Mouse (Mus musculus) liver, embryonic 12.5 days (tissue): ENCODE measurements around the gene Prcp. TPM values are rescaled to one million over a fixed set of nuclear protein-coding genes. Genes with fewer than 3 reads are reported as not detected.

Experiments
- ATAC-seq: fragments of 200-750 bp; cut with Nextera tagmentation; 2 replicates; pipeline ENCODE4 v1.8.0; 2017; ENCODE audit warnings: moderate number of reproducible peaks, mild to moderate bottlenecking, moderate library complexity
- H3K27ac ChIP-seq: fragments of 300-500 bp; sonication (generic); 2 replicates; pipeline ENCODE4 v1.5.1; 2016; ENCODE audit warnings: mild to moderate bottlenecking
- H3K27me3 ChIP-seq: fragments of 300-500 bp; sonication (generic); replicated peaks from 2 replicates; pipeline ENCODE4 v1.6.1; 2016; ENCODE audit warnings: mild to moderate bottlenecking, moderate library complexity
- H3K36me3 ChIP-seq: fragments of 300-500 bp; sonication (generic); 2 replicates; pipeline ENCODE4 v1.6.1; 2016; ENCODE audit warnings: mild to moderate bottlenecking, moderate library complexity
- H3K4me1 ChIP-seq: fragments of 300-500 bp; sonication (generic); 2 replicates; pipeline ENCODE4 v1.6.1; 2016
- H3K4me2 ChIP-seq: fragments of 300-500 bp; sonication (generic); 2 replicates; pipeline ENCODE4 v1.6.1; 2016; ENCODE audit warnings: mild to moderate bottlenecking, moderate library complexity
- H3K4me3 ChIP-seq: fragments of 300-500 bp; sonication (generic); 2 replicates; pipeline ENCODE4 v1.5.1; 2016; ENCODE audit warnings: mild to moderate bottlenecking, moderate library complexity
- H3K9ac ChIP-seq: fragments of 300-500 bp; sonication (generic); 2 replicates; pipeline ENCODE4 v1.6.1; 2016; ENCODE audit warnings: mild to moderate bottlenecking, moderate library complexity
- H3K9me3 ChIP-seq: fragments of 300-500 bp; sonication (generic); replicated peaks from 2 replicates; pipeline ENCODE4 v1.6.1; 2016; ENCODE audit warnings: mild to moderate bottlenecking, moderate library complexity
- WGBS: fragments of 180-500 bp; shearing (Covaris S2); methylation state at CpG from one replicate; pipeline ENCODE4 v1.1.7; 2016; ENCODE audit not compliant: insufficient replicate concordance; 5-methylcytosine and 5-hydroxymethylcytosine counted together
- polyA plus RNA-seq: library from polyadenylated mRNA; unstranded; fragments of >200 nt; fragmentation: Nextera tagmentation; extraction: Ambion mirVana; gene quantifications from 2 replicates; pipeline ENCODE4 v1.2.1, GENCODE M21; 2016

Prcp gene
- polyA plus RNA-seq: 18.2 and 20.0 TPM in 2 replicates

DNA sequence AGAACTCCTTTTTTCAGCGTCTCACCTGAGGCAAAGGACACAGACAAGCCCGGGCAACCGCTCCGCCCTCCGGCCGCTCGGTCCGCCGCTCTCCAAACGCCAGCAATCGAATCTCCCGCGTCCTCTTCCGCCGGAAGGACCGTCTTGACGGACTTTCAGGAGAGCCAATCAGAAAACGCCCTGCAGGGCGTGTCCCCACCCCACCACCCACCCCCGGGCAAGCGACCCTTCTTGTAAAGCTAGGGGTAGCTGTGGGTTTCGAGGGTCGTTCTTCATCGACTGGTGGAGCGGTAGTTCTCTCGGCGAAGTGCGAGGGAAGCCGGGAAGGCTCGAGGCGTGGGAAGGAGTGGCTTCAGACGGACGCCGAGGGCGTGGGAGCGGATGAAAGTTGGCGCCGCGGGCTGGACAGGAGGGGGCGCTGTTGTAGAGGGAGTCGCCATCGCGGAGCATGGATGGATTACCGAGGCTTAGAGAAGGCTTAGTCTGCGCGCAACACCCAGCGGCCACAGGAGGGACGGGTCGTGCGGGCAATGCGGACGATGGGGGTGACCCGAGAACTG lies at the start of gene Prcp, which contains the start of gene Ddias:
Gene Prcp, plus strand, starts transcription at position 355 of the 560 bp plus-strand sequence.
Gene Ddias, minus strand, starts transcription at position 132 of the 560 bp plus-strand sequence.
- ATAC-seq: peak; percentile 75
- under 1% methylated on average over 53 of the region's 53 CpGs for WGBS

GRCm38 (mm10) chr7:92826248-92826647 lies 48.0 kb upstream of the Prcp start:
- Histone ChIP-seq H3K9ac (no peak overlapping the region), H3K36me3 (no peaks in the 10 kb centered on the region), H3K4me3 (no peak overlapping the region), H3K27me3 (no peaks in the 10 kb centered on the region), H3K9me3 (no peaks in the 10 kb centered on the region), H3K4me1 (no peaks in the 10 kb centered on the region), H3K27ac (no peak overlapping the region), H3K4me2 (no peak overlapping the region)
- 84% methylated on average over 3 of the region's 3 CpGs for WGBS
- no peak for ATAC-seq

More for the DNA sequence above, at the start of gene Prcp, which contains the start of gene Ddias:
- Histone ChIP-seq H3K36me3 (peaks cover 19% of the 10 kb centered on the region), H3K9me3 (no peaks in the 10 kb centered on the region), H3K4me2 (peak within 1 kb of the TSS; percentile 86), H3K9ac (peak within 1 kb of the TSS; percentile 89), H3K27me3 (no peaks in the 10 kb centered on the region), H3K4me1 (peaks cover 58% of the 10 kb centered on the region), H3K4me3 (peak within 1 kb of the TSS; percentile 70), H3K27ac (peak within 1 kb of the TSS; percentile 98)

GRCm38 (mm10) chr7:92827981-92828380 lies 46.3 kb upstream of the Prcp start:
- no peak for ATAC-seq
- no peaks in the 10 kb centered on the region for H3K36me3 ChIP-seq
- WGBS: 56% methylated on average over 3 of the region's 3 CpGs
- no peaks in the 10 kb centered on the region for H3K9me3 ChIP-seq
- H3K27ac ChIP-seq: no peak overlapping the region
- no peak overlapping the region for H3K9ac ChIP-seq
- no peaks in the 10 kb centered on the region for H3K27me3 ChIP-seq
- no peaks in the 10 kb centered on the region for H3K4me1 ChIP-seq
- H3K4me3 ChIP-seq: no peak overlapping the region
- no peak overlapping the region for H3K4me2 ChIP-seq

DNA sequence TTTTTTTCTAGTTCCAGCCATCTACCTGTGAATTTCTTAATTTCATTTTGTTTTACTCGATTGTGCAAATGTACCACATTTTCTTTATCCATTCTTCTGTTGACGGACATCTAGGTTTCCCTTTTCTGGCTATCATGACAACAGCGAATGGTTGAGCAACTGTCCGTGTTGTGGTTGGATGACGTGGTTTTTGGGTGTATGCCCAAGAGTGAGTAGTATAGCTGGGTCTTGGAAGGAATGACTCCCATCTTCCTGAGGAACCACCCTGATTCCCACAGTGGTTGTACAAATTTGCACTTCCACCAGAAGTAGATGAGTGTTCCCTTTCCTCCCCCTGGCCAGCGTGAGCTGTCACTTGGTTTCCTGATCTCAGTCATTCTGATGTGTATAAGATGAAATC lies 41.9 kb upstream of the Prcp start:
- 62% methylated on average over 6 of the region's 6 CpGs for WGBS
- Histone ChIP-seq H3K9ac (no peak overlapping the region), H3K27me3 (no peaks in the 10 kb centered on the region), H3K4me2 (no peak overlapping the region), H3K36me3 (no peaks in the 10 kb centered on the region), H3K27ac (no peak overlapping the region), H3K4me3 (no peak overlapping the region), H3K4me1 (no peaks in the 10 kb centered on the region), H3K9me3 (no peaks in the 10 kb centered on the region)
- ATAC-seq: no peak

DNA sequence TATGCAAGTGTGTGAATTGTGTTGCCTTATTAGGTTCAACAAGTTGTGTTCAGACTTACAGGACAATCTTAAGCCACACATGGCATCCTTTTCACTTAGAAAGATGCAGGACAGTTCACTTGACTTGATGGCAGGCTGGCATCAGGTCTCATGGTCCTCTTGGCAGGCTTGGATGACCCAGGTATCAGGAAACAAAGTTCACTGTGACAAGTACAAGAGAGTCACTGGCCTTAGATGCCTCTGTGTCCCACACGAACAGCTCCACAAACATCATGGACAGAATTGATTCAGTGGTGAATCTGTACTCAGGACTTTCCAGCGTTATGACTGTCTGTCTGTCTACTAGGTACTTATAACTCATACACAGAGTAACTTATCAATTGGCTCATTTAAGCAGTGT lies 39.9 kb upstream of the Prcp start:
- 71% methylated on average over 2 of the region's 2 CpGs for WGBS
- H3K27me3 ChIP-seq: no peaks in the 10 kb centered on the region
- no peak for ATAC-seq

DNA sequence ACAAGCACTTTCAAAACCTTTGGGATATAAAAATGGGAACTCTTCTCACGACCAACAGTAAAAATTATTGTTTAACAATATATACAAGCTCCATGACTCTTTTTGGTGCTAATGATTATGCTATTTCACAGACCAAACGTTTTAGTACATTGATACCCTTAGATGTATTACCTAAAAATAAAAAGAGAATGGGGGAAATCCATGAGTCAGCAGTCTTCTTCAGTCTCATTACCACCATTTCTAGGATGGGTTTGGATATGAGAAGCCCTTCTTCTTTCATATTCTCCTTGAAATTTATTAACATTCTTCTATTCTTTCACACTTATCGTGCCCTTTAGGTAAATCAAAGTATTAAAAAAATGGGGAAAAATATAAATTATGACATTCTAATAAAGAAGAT lies 37.8 kb upstream of the Prcp start:
- 55% methylated on average over 3 of the region's 3 CpGs for WGBS
- no peak for ATAC-seq
- H3K27ac ChIP-seq: no peak overlapping the region
- H3K4me2 ChIP-seq: no peak overlapping the region
- no peaks in the 10 kb centered on the region for H3K36me3 ChIP-seq
- H3K4me1 ChIP-seq: no peaks in the 10 kb centered on the region
- H3K27me3 ChIP-seq: no peaks in the 10 kb centered on the region
- no peaks in the 10 kb centered on the region for H3K9me3 ChIP-seq
- H3K4me3 ChIP-seq: no peak overlapping the region
- H3K9ac ChIP-seq: no peak overlapping the region

More for the DNA sequence above, 39.9 kb upstream of the Prcp start:
- Histone ChIP-seq H3K4me2 (no peak overlapping the region), H3K27ac (no peak overlapping the region), H3K4me3 (no peak overlapping the region), H3K4me1 (no peaks in the 10 kb centered on the region), H3K36me3 (no peaks in the 10 kb centered on the region), H3K9me3 (no peaks in the 10 kb centered on the region), H3K9ac (no peak overlapping the region)

DNA sequence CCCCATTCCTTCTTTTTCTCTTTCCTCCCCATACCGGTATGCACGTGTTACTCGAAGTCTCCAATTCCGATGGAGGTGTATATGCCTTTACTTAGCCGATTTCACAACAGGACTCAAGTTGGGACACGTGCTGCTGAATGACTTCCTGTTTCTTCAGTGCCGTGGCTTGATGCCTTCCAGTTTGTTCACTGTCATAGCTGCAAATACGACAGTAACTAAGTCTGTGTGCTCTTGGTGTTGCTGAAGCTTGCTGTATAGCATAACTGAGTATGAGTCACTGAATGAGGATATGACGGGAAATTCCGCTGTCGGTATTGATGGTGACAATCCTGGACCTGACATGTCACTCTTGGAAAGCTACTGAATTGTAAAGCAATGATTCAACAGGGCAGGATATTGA lies 37.0 kb upstream of the Prcp start:
- H3K27me3 ChIP-seq: no peaks in the 10 kb centered on the region
- no peak overlapping the region for H3K27ac ChIP-seq
- ATAC-seq: no peak
- H3K4me1 ChIP-seq: no peaks in the 10 kb centered on the region
- H3K36me3 ChIP-seq: no peaks in the 10 kb centered on the region
- H3K9me3 ChIP-seq: no peaks in the 10 kb centered on the region
- WGBS: 55% methylated on average over 11 of the region's 11 CpGs
- no peak overlapping the region for H3K9ac ChIP-seq
- no peak overlapping the region for H3K4me3 ChIP-seq
- H3K4me2 ChIP-seq: no peak overlapping the region

- WGBS: 55% methylated on average over 3 of the region's 3 CpGs
- ATAC-seq: no peak
- H3K4me2 ChIP-seq: no peak overlapping the region
These were observed 36.4 kb upstream of the Prcp start for GRCm38 (mm10) chr7:92837907-92838306.

GRCm38 (mm10) chr7:92842254-92842653 lies 32.0 kb upstream of the Prcp start:
- no peak overlapping the region for H3K4me3 ChIP-seq

More at GRCm38 (mm10) chr7:92837907-92838306, 36.4 kb upstream of the Prcp start:
- Histone ChIP-seq H3K27me3 (no peaks in the 10 kb centered on the region), H3K9ac (no peak overlapping the region), H3K27ac (no peak overlapping the region), H3K36me3 (no peaks in the 10 kb centered on the region), H3K9me3 (no peaks in the 10 kb centered on the region), H3K4me1 (no peaks in the 10 kb centered on the region), H3K4me3 (no peak overlapping the region)

DNA sequence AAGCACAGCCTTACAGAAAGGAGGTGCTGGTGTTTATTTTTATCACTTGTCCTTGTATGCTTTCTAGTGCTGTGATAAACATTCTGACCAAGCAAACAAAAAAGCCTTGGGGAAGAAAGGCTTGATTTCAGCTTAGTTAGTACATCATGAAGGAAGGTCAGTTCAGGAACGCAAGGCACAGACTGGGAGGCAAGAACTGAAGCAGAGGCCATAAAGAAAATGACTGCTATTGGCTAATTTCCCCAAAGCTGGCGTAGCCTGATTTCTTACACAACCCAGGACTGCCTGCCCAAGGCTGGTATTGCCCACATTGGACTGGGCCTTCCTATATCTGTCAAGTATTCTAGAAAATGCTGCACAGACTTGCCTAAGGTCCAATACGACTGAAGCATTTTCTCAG lies 26.0 kb upstream of the Prcp start:
- 70% methylated on average over 3 of the region's 3 CpGs for WGBS
- no peak overlapping the region for H3K9ac ChIP-seq
- no peaks in the 10 kb centered on the region for H3K36me3 ChIP-seq
- H3K27ac ChIP-seq: no peak overlapping the region
- ATAC-seq: no peak
- H3K9me3 ChIP-seq: no peaks in the 10 kb centered on the region
- H3K4me2 ChIP-seq: no peak overlapping the region
- no peak overlapping the region for H3K4me3 ChIP-seq
- H3K27me3 ChIP-seq: no peaks in the 10 kb centered on the region
- H3K4me1 ChIP-seq: no peaks in the 10 kb centered on the region

More at GRCm38 (mm10) chr7:92842254-92842653, 32.0 kb upstream of the Prcp start:
- H3K27ac ChIP-seq: no peak overlapping the region
- H3K27me3 ChIP-seq: no peaks in the 10 kb centered on the region
- H3K4me1 ChIP-seq: no peaks in the 10 kb centered on the region
- no peak overlapping the region for H3K4me2 ChIP-seq
- no peaks in the 10 kb centered on the region for H3K9me3 ChIP-seq
- no peak for ATAC-seq
- H3K36me3 ChIP-seq: no peaks in the 10 kb centered on the region
- 54% methylated on average over 2 of the region's 2 CpGs for WGBS
- H3K9ac ChIP-seq: no peak overlapping the region

GRCm38 (mm10) chr7:92866526-92866925 lies 7.7 kb upstream of the Prcp start:
- no peak for ATAC-seq
- H3K27me3 ChIP-seq: no peaks in the 10 kb centered on the region
- H3K9ac ChIP-seq: no peak overlapping the region
- H3K36me3 ChIP-seq: peaks cover 60% of the 10 kb centered on the region
- no peak overlapping the region for H3K4me3 ChIP-seq
- H3K4me1 ChIP-seq: peaks cover 4% of the 10 kb centered on the region; the same call in 1 of the 2 replicates
- no peak overlapping the region for H3K27ac ChIP-seq
- WGBS: 30% methylated on average over 2 of the region's 2 CpGs
- H3K4me2 ChIP-seq: no peak overlapping the region
- no peaks in the 10 kb centered on the region for H3K9me3 ChIP-seq

- Histone ChIP-seq H3K4me2 (no peak overlapping the region), H3K4me3 (no peak overlapping the region), H3K27me3 (no peaks in the 10 kb centered on the region), H3K27ac (no peak overlapping the region), H3K9ac (no peak overlapping the region), H3K4me1 (peaks cover 24% of the 10 kb centered on the region), H3K9me3 (no peaks in the 10 kb centered on the region), H3K36me3 (peaks cover 42% of the 10 kb centered on the region)
- no peak for ATAC-seq
- WGBS: 69% methylated on average over 3 of the region's 3 CpGs
These were observed 4.1 kb upstream of the Prcp start for GRCm38 (mm10) chr7:92870161-92870560.

DNA sequence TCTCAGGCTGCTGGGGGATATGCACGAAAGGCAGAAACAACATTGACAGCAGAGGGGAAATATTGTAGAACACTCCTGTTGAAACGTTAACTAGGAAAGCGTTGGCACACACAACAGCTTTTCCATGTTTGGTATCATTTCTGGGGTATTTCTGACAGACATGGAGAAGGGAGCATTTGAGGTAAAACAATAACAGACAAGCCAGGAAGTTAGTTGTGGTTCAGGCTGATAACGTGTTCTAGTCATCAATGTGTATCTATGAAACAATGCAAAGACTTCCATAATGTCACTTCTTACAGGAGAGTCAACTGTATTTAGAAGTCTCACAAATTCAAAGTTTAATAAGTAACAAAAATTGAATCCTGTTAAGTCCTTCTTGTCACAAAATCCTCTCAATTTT lies 2.7 kb upstream of the Prcp start:
- Histone ChIP-seq H3K27ac (no peak overlapping the region), H3K4me3 (no peak overlapping the region), H3K4me1 (peaks cover 33% of the 10 kb centered on the region), H3K4me2 (0 out of 2 replicates have a peak overlapping the region, but pooled peaks have one; percentile 86), H3K9ac (no peak overlapping the region), H3K9me3 (no peaks in the 10 kb centered on the region), H3K36me3 (peaks cover 32% of the 10 kb centered on the region), H3K27me3 (no peaks in the 10 kb centered on the region)
- no peak for ATAC-seq
- 67% methylated on average over 4 of the region's 4 CpGs for WGBS
